Comparison of ENCODE assay signal across 17 mouse cellular contexts in the genomic region with DNA sequence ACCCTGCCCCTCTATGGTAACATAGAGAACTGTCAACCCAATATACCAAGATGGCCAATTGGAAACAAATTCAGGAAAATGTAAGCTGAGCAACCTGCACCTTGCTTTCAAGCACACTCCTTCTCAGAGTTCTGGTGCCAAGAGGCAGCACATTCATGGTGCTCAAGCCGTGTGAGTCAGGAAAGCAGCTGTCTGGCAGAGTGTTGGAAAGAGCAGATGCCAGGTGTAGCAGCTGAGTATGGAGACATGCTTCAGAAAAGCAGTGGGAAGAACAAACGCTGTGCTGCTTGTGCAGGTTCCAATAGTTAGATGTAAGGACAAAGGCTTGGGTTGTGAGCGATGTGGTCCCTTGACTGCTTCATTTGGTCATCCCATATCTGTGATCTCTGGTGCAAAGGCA.
DNase-seq lines count a peak whose midpoint lies in the region.
"Had no signal": no experiment of that assay in that cellular context is flagged by ENCODE, and none has a peak within 500 bp of the region (broad histone marks: within the 10 kb centered on the region; RNA-seq: fewer than 3 reads in every experiment).

No protein-coding gene starts in this region.

- intact Hi-C loops in left cerebral cortex, postnatal 36 days (cut with DNase I), result no loop called here

- DNase-seq in layer of hippocampus, adult 18-20 months (ENCODE audit: low spot score in 2 of 2), result peak; percentile 9 to 32
- no peak for DNase-seq in layer of hippocampus, postnatal 14 days (ENCODE audit: low spot score in 2 of 2)
- peak; percentile 49 to 58 for DNase-seq in right cerebral cortex, adult 2 months (ENCODE audit: low spot score in 2 of 2)
- DNase-seq in right cerebral cortex, postnatal 4 days, result no peak
- DNase-seq in left cerebral cortex, postnatal 36 days (ENCODE audit: low spot score in 2 of 2), result peak; percentile 27 to 38
- no peak for DNase-seq in lung, postnatal 4 days
- DNase-seq in Muller cell, postnatal 12 days (ENCODE audit: inconsistent ontology term), result no peak
- DNase-seq: adrenal gland, postnatal 25 days; cerebellum, adult 11-12 months; cerebellum, postnatal 25 days; embryo, embryonic 11 days; gastrocnemius, adult 2 months; heart, adult 2 months; kidney, adult 2 months; kidney, postnatal 10 days; liver, embryonic 13.5 days; thymus, postnatal 36 days had no signal

Comparison
In these comparisons a context has a peak if more than half of its experiments do, and no peak if none do; other contexts are left out.
1. DNase-seq: peak in layer of hippocampus, adult 18-20 months (2 of 2), right cerebral cortex, adult 2 months (2 of 2) and left cerebral cortex, postnatal 36 days (2 of 2); none in layer of hippocampus, postnatal 14 days (0 of 2), right cerebral cortex, postnatal 4 days (single experiment), lung, postnatal 4 days (0 of 2) and Muller cell, postnatal 12 days (single experiment).